Mouse (Mus musculus) kidney, postnatal 10 days (tissue): ENCODE measurements at regions not wholly inside any gene's neighbourhood (a gene's known extent, or its start where the extent isn't known, plus 50 kb on each side); places are given as distances from the start of the nearest gene placed in this dataset.
"Not testable (repeated sequence)": the region's sequence is repeated elsewhere in the genome, so short reads cannot be mapped to it uniquely, and the experiment has no call there.

Source experiments
- DNase-seq: peaks from one replicate; pipeline ENCODE4 v3.0.0; 2021; ENCODE audit warnings: mixed read lengths

GRCm38 (mm10) chr11:93651966-93652365 lies 233.6 kb downstream of the Utp18 start:
- DNase-seq = not testable (repeated sequence)
